Mouse (Mus musculus) embryonic facial prominence, embryonic 14.5 days (tissue): Measurements from ENCODE around the gene Actg1. TPM values are rescaled to one million over a fixed set of nuclear protein-coding genes. Genes with fewer than 3 reads are reported as not detected.
A peak's percentile ranks its signal among the peaks of the same experiment; 100 is the strongest.

Experiments
- ATAC-seq: fragments of 200-750 bp; cut with Nextera tagmentation; 2 replicates; pipeline ENCODE4 v1.8.0; 2017; ENCODE audit warnings: low read depth, moderate number of reproducible peaks, moderate TSS enrichment
- DNase-seq: peaks from one replicate; pipeline ENCODE4 v3.0.0-alpha.2; 2015; ENCODE audit warnings: low spot score
- H3K27ac ChIP-seq: fragments of 300-500 bp; sonication (generic); replicated peaks from 2 replicates; pipeline ENCODE4 v1.5.1; 2014; ENCODE audit warnings: low read depth, mild to moderate bottlenecking, low read length, moderate library complexity
- H3K27me3 ChIP-seq: fragments of 300-500 bp; sonication (generic); replicated peaks from 2 replicates; pipeline ENCODE4 v1.6.1; 2014; ENCODE audit warnings: low read length; ENCODE audit not compliant: control insufficient read depth, insufficient read depth
- H3K36me3 ChIP-seq: fragments of 300-500 bp; sonication (generic); 2 replicates; pipeline ENCODE4 v1.6.1; 2014; ENCODE audit warnings: low read length, mixed read lengths; ENCODE audit not compliant: control insufficient read depth, insufficient read depth
- H3K4me1 ChIP-seq: fragments of 300-500 bp; sonication (generic); 2 replicates; pipeline ENCODE4 v1.6.1; 2014; ENCODE audit warnings: antibody characterized with exemption, low read length; ENCODE audit not compliant: control insufficient read depth, insufficient read depth
- H3K4me2 ChIP-seq: fragments of 300-500 bp; sonication (generic); 2 replicates; pipeline ENCODE4 v1.6.1; 2014; ENCODE audit warnings: low read depth, mild to moderate bottlenecking, low read length, moderate library complexity, mixed read lengths
- H3K4me3 ChIP-seq: fragments of 300-500 bp; sonication (generic); 2 replicates; pipeline ENCODE4 v1.5.1; 2014; ENCODE audit warnings: low read depth, mild to moderate bottlenecking, low read length
- H3K9ac ChIP-seq: fragments of 300-500 bp; sonication (generic); 2 replicates; pipeline ENCODE4 v1.6.1; 2014; ENCODE audit warnings: low read depth, mild to moderate bottlenecking, low read length, moderate library complexity, mixed read lengths
- H3K9me3 ChIP-seq: fragments of 300-500 bp; sonication (generic); 2 replicates; pipeline ENCODE4 v1.6.1; 2016; ENCODE audit warnings: low read length; ENCODE audit not compliant: control insufficient read depth
- WGBS: fragments of 180-500 bp; shearing (Covaris S2); extraction: QIAGEN DNeasy Blood & Tissue Kit; methylation state at CpG from one replicate; pipeline ENCODE4 v1.1.7; 2014; 5-methylcytosine and 5-hydroxymethylcytosine counted together
- polyA plus RNA-seq: library from polyadenylated mRNA; unstranded; fragments of >200 nt; fragmentation: Nextera tagmentation; extraction: Ambion mirVana; gene quantifications from 2 replicates; pipeline ENCODE4 v1.2.1, GENCODE M21; 2014

Actg1 gene
- polyA plus RNA-seq, 1 experiment from 2014 or later: 2,264 TPM

- H3K4me2 ChIP-seq: no peak overlapping the region
- WGBS: 78% methylated on average over 6 of the region's 6 CpGs
These were observed 12.8 kb downstream of the Actg1 start for GRCm38 (mm10) chr11:120335431-120336021.

GRCm38 (mm10) chr11:120320156-120320555, 28.2 kb downstream of the Actg1 start:
- Histone ChIP-seq H3K9me3 (no peaks in the 10 kb centered on the region), H3K36me3 (no peaks in the 10 kb centered on the region), H3K9ac (no peak overlapping the region), H3K27me3 (no peaks in the 10 kb centered on the region), H3K4me3 (no peak overlapping the region), H3K27ac (no peak overlapping the region), H3K4me2 (no peak overlapping the region), H3K4me1 (peaks cover 9% of the 10 kb centered on the region)
- ATAC-seq (no peak), DNase-seq (no peak)
- WGBS: 96% methylated on average over 10 of the region's 10 CpGs

More at GRCm38 (mm10) chr11:120335431-120336021, 12.8 kb downstream of the Actg1 start:
- H3K4me1 ChIP-seq: no peaks in the 10 kb centered on the region
- H3K27ac ChIP-seq: no peak overlapping the region
- H3K27me3 ChIP-seq: no peaks in the 10 kb centered on the region
- no peak overlapping the region for H3K9ac ChIP-seq
- no peak for ATAC-seq
- no peaks in the 10 kb centered on the region for H3K36me3 ChIP-seq
- H3K4me3 ChIP-seq: no peak overlapping the region
- DNase-seq: no peak
- H3K9me3 ChIP-seq: 0 out of 2 replicates have a peak, but pooled peaks cover 6% of the 10 kb centered on the region

- DNase-seq (no peak), ATAC-seq (no peak)
- peaks cover 12% of the 10 kb centered on the region for H3K4me1 ChIP-seq
- WGBS: 91% methylated on average over 5 of the region's 5 CpGs
- no peaks in the 10 kb centered on the region for H3K36me3 ChIP-seq
- no peaks in the 10 kb centered on the region for H3K9me3 ChIP-seq
- no peak overlapping the region for H3K27ac ChIP-seq
- H3K9ac ChIP-seq: no peak overlapping the region
- H3K27me3 ChIP-seq: no peaks in the 10 kb centered on the region
- no peak overlapping the region for H3K4me3 ChIP-seq
- H3K4me2 ChIP-seq: no peak overlapping the region
These were observed 29.0 kb downstream of the Actg1 start for GRCm38 (mm10) chr11:120319310-120319709.

- Histone ChIP-seq H3K4me2 (no peak overlapping the region), H3K27ac (peak overlapping the region; percentile 96; the same call in 1 of the 2 replicates), H3K9me3 (no peaks in the 10 kb centered on the region), H3K27me3 (no peaks in the 10 kb centered on the region), H3K4me3 (no peak overlapping the region), H3K36me3 (no peaks in the 10 kb centered on the region), H3K4me1 (peaks cover 12% of the 10 kb centered on the region), H3K9ac (no peak overlapping the region)
- DNase-seq (no peak), ATAC-seq (no peak)
- WGBS: 59% methylated on average over 7 of the region's 7 CpGs
These were observed 30.9 kb downstream of the Actg1 start for GRCm38 (mm10) chr11:120317456-120317855.

- Histone ChIP-seq H3K27me3 (no peaks in the 10 kb centered on the region), H3K4me3 (peak overlapping the region; percentile 53), H3K9ac (peak overlapping the region; percentile 76), H3K4me2 (peak overlapping the region; percentile 93), H3K36me3 (no peaks in the 10 kb centered on the region), H3K27ac (peak overlapping the region; percentile 96), H3K9me3 (no peaks in the 10 kb centered on the region), H3K4me1 (peaks cover 12% of the 10 kb centered on the region)
- 26% methylated on average over 13 of the region's 13 CpGs for WGBS
- ATAC-seq: no peak
- DNase-seq: no peak
These were observed 31.6 kb downstream of the Actg1 start for GRCm38 (mm10) chr11:120316690-120317254.

GRCm38 (mm10) chr11:120315832-120316689, 32.3 kb downstream of the Actg1 start:
- peak overlapping the region; percentile 76 for H3K9ac ChIP-seq
- H3K9me3 ChIP-seq: no peaks in the 10 kb centered on the region
- 9% methylated on average over 37 of the region's 37 CpGs for WGBS
- no peaks in the 10 kb centered on the region for H3K27me3 ChIP-seq
- H3K4me3 ChIP-seq: peak overlapping the region; percentile 53
- no peaks in the 10 kb centered on the region for H3K36me3 ChIP-seq
- ATAC-seq (peak; percentile 96), DNase-seq (peak; percentile 98)
- peaks cover 17% of the 10 kb centered on the region for H3K4me1 ChIP-seq
- peak overlapping the region; percentile 96 for H3K27ac ChIP-seq
- H3K4me2 ChIP-seq: peak overlapping the region; percentile 93

GRCm38 (mm10) chr11:120315416-120315761, 33.0 kb downstream of the Actg1 start:
- WGBS: 30% methylated on average over 4 of the region's 4 CpGs
- H3K9ac ChIP-seq: peak overlapping the region; percentile 76; the same call in 1 of the 2 replicates
- H3K27me3 ChIP-seq: no peaks in the 10 kb centered on the region
- H3K4me2 ChIP-seq: peak overlapping the region; percentile 93
- no peaks in the 10 kb centered on the region for H3K9me3 ChIP-seq
- H3K27ac ChIP-seq: peak overlapping the region; percentile 96
- no peaks in the 10 kb centered on the region for H3K36me3 ChIP-seq
- ATAC-seq (no peak), DNase-seq (no peak)
- H3K4me1 ChIP-seq: peaks cover 17% of the 10 kb centered on the region
- peak overlapping the region; percentile 53 for H3K4me3 ChIP-seq

- Histone ChIP-seq H3K4me1 (peaks cover 17% of the 10 kb centered on the region), H3K9ac (no peak overlapping the region), H3K9me3 (no peaks in the 10 kb centered on the region), H3K36me3 (no peaks in the 10 kb centered on the region), H3K4me3 (no peak overlapping the region), H3K27ac (peak overlapping the region; percentile 96), H3K4me2 (peak overlapping the region; percentile 93), H3K27me3 (no peaks in the 10 kb centered on the region)
- 46% methylated on average over 16 of the region's 16 CpGs for WGBS
- ATAC-seq (no peak), DNase-seq (no peak)
These were observed 33.5 kb downstream of the Actg1 start for GRCm38 (mm10) chr11:120314721-120315415.
